Mouse (Mus musculus) lung, embryonic 14.5 days (tissue): Measurements from ENCODE around the gene Vps29. TPM values are rescaled to one million over a fixed set of nuclear protein-coding genes. Genes with fewer than 3 reads are reported as not detected.

ENCODE experiments used
- ATAC-seq: fragments of 200-750 bp; cut with Nextera tagmentation; 2 replicates; pipeline ENCODE4 v1.8.0; 2017; ENCODE audit warnings: mild to moderate bottlenecking, moderate TSS enrichment, moderate library complexity; ENCODE audit not compliant: insufficient read depth
- DNase-seq: peaks from one replicate; pipeline ENCODE4 v3.0.0-alpha.2; 2015
- H3K27ac ChIP-seq: fragments of 300-500 bp; sonication (generic); 2 replicates; pipeline ENCODE4 v1.5.1; 2014; ENCODE audit warnings: low read depth, mild to moderate bottlenecking, moderate library complexity
- H3K27me3 ChIP-seq: fragments of 300-500 bp; sonication (generic); 2 replicates; pipeline ENCODE4 v1.6.1; 2014; ENCODE audit warnings: low read length, control low read depth; ENCODE audit not compliant: insufficient read depth
- H3K36me3 ChIP-seq: fragments of 300-500 bp; sonication (generic); 2 replicates; pipeline ENCODE4 v1.6.1; 2014; ENCODE audit warnings: control low read depth; ENCODE audit not compliant: insufficient read depth
- H3K4me1 ChIP-seq: fragments of 300-500 bp; sonication (generic); 2 replicates; pipeline ENCODE4 v1.6.1; 2014; ENCODE audit warnings: antibody characterized with exemption, control low read depth; ENCODE audit not compliant: insufficient read depth
- H3K4me2 ChIP-seq: fragments of 300-500 bp; sonication (generic); 2 replicates; pipeline ENCODE4 v1.6.1; 2014; ENCODE audit warnings: mild to moderate bottlenecking
- H3K4me3 ChIP-seq: fragments of 300-500 bp; sonication (generic); 2 replicates; pipeline ENCODE4 v1.5.1; 2014; ENCODE audit warnings: low read depth, low read length
- H3K9ac ChIP-seq: fragments of 300-500 bp; sonication (generic); 2 replicates; pipeline ENCODE4 v1.6.1; 2014
- H3K9me3 ChIP-seq: fragments of 300-500 bp; sonication (generic); 2 replicates; pipeline ENCODE4 v1.6.1; 2016; ENCODE audit warnings: low read depth, low read length, control low read depth
- CTCF ChIP-seq: IDR thresholded peaks from 2 replicates; pipeline ENCODE4 v1.5.1; 2016; ENCODE audit warnings: antibody characterized with exemption, low read depth
- WGBS: fragments of 180-500 bp; shearing (Covaris S2); extraction: QIAGEN DNeasy Blood & Tissue Kit; methylation state at CpG from one replicate; pipeline ENCODE4 v1.1.7; 2014; 5-methylcytosine and 5-hydroxymethylcytosine counted together
- polyA plus RNA-seq: library from polyadenylated mRNA; unstranded; fragments of >200 nt; fragmentation: Nextera tagmentation; extraction: Ambion mirVana; gene quantifications from 2 replicates; pipeline ENCODE4 v1.2.1, GENCODE M21; 2014

Vps29 gene
- polyA plus RNA-seq, 1 experiment from 2014 or later: 219 TPM

DNA sequence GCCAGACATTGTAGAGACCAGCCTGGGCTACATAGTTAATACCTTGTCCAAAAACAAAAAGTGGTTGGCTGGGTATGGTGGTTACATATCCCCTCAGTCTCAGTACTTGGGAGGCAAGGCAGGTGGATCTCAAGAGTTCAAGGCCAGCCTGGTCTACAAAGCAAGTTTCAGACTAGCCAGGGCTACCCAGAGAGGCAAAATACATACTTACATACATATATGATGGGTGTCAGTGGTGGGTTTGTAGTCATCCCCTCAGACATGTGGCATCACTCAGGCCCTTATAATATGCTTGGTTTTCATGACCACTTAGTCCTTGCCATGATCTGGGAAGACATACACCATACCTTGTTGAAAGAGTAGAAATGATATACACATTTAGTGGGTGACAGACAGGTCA lies 36.5 kb downstream of the Vps29 start:
- H3K9ac ChIP-seq: no peak overlapping the region
- no peak overlapping the region for H3K4me3 ChIP-seq
- peak; percentile 26; the same call in 1 of the 2 replicates for ATAC-seq

GRCm38 (mm10) chr5:122391178-122391785 lies 37.1 kb downstream of the Vps29 start:
- WGBS: 50% methylated on average over 15 of the region's 16 CpGs
- Histone ChIP-seq H3K4me3 (peak overlapping the region; percentile 85), H3K4me1 (no peaks in the 10 kb centered on the region; the same call in 1 of the 2 replicates), H3K27ac (no peak overlapping the region), H3K9me3 (no peaks in the 10 kb centered on the region), H3K36me3 (no peaks in the 10 kb centered on the region), H3K9ac (no peak overlapping the region), H3K4me2 (peak overlapping the region; percentile 84; the same call in 1 of the 2 replicates), H3K27me3 (no peaks in the 10 kb centered on the region)
- TF ChIP-seq CTCF: no peak
- DNase-seq: no peak
- ATAC-seq: 0 out of 2 replicates have a peak, but pooled peaks have one; percentile 12

More for the DNA sequence above, 36.5 kb downstream of the Vps29 start:
- H3K36me3 ChIP-seq: no peaks in the 10 kb centered on the region
- no peaks in the 10 kb centered on the region; the same call in 1 of the 2 replicates for H3K4me1 ChIP-seq
- H3K9me3 ChIP-seq: no peaks in the 10 kb centered on the region
- no peak overlapping the region for H3K27ac ChIP-seq
- DNase-seq: no peak
- no peak for TF ChIP-seq CTCF
- H3K4me2 ChIP-seq: no peak overlapping the region
- no peaks in the 10 kb centered on the region for H3K27me3 ChIP-seq

- Histone ChIP-seq H3K4me2 (peak within 1 kb of the TSS; percentile 84), H3K9ac (peak within 1 kb of the TSS; percentile 85), H3K27ac (peak within 1 kb of the TSS; percentile 69; the same call in 1 of the 2 replicates), H3K36me3 (peaks cover 4% of the 10 kb centered on the region), H3K4me3 (peak within 1 kb of the TSS; percentile 85), H3K9me3 (no peaks in the 10 kb centered on the region), H3K27me3 (no peaks in the 10 kb centered on the region), H3K4me1 (no peaks in the 10 kb centered on the region; the same call in 1 of the 2 replicates)
- peak; percentile 98 for DNase-seq
- peak; percentile 92 for TF ChIP-seq CTCF
- WGBS: 0% methylated on average over 39 of the region's 39 CpGs
- peak; percentile 83 for ATAC-seq
Measured at GRCm38 (mm10) chr5:122391786-122392180, 37.6 kb downstream of the Vps29 start, which contains the start of gene Arpc3. Gene Arpc3 (plus strand): TSS chr5:122391878.

DNA sequence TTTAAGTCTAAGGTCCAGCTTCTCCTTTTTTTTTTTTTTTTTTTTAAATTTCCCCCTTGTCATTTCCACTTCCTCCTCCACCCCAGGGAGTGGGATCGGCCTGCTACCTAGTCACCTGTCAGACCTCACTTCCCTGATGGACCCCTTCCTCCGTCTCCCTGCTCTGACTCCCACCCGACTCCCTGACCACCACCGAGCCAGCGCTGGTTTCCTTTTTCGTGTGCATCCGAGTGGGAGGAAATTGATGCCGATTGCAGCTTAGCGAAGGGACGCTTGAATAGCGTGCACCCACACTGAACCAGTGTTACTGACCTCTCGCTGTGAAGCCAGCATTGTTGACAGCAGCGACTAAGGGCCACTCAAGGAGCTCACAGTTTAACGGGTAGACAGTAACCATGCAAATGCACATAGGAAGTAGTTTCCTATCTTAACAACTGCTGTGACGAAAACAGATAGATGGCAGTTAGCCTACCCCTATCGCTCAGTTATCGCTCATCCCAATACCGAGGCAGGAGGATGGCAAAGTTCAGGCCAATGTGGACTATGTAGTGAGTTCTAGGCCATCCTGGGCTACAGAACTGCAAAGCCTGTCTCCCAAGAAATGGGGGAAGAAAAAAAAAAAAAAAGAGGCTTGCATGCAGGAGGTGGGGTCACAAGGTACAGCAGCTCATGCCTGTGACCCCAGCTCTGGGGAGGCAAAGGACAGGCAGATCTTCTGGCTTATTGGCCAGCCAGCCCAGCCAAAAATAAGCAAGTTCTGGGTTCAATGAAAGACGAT lies 38.2 kb downstream of the Vps29 start:
- TF ChIP-seq CTCF: no peak
- Histone ChIP-seq H3K4me3 (peak overlapping the region; percentile 85), H3K36me3 (peaks cover 11% of the 10 kb centered on the region), H3K27me3 (no peaks in the 10 kb centered on the region), H3K27ac (peak overlapping the region; percentile 69; the same call in 1 of the 2 replicates), H3K4me1 (no peaks in the 10 kb centered on the region; the same call in 1 of the 2 replicates), H3K9me3 (no peaks in the 10 kb centered on the region), H3K4me2 (peak overlapping the region; percentile 84), H3K9ac (peak overlapping the region; percentile 85)
- DNase-seq (peak; percentile 10), ATAC-seq (peak; percentile 26; the same call in 1 of the 2 replicates)
- 12% methylated on average over 19 of the region's 19 CpGs for WGBS

DNA sequence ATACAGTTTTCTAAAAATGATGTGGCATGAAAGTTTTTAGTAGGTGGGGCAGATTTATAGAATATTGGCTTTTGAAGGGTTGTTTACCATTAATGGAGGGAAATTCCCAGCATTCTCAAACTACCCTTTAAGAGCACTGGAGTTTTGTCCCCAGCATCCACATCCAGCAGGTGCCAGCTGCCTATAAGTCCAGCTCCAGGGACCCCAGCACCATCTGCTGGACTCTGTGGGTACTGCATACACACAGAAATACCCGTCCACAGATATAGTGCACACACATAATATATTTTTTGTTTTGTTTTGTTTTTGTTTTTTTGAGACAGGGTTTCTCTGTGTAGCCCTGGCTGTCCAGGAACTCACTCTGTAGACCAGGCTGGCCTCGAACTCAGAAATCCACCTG lies 39.7 kb downstream of the Vps29 start:
- no peak overlapping the region for H3K27ac ChIP-seq
- no peaks in the 10 kb centered on the region; the same call in 1 of the 2 replicates for H3K4me1 ChIP-seq
- TF ChIP-seq CTCF: peak; percentile 81
- no peaks in the 10 kb centered on the region for H3K27me3 ChIP-seq
- H3K9me3 ChIP-seq: no peaks in the 10 kb centered on the region
- no peak overlapping the region for H3K4me2 ChIP-seq
- no peak overlapping the region for H3K9ac ChIP-seq
- peak; percentile 82 for DNase-seq
- H3K4me3 ChIP-seq: no peak overlapping the region
- no peak for ATAC-seq
- peaks cover 24% of the 10 kb centered on the region for H3K36me3 ChIP-seq
- WGBS: 51% methylated on average over 2 of the region's 2 CpGs

DNA sequence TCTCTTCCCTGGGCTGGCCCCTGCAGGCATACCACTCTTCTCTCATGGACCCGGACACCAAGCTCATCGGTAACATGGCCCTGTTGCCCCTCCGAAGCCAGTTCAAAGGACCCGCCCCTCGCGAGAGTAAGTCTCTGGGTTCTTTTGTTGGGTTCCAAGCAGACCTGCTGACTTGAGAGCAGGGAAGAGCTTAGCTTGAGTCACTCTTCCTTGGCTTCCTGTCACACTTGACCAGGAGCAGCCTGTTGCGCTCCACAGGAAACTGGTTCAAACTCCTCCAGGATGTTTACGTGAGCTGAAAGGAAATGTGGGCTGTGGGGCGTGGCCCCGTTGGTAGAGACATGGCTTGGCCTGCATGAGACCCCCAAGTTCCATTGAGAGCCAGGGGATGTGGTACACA lies 42.6 kb downstream of the Vps29 start:
- Histone ChIP-seq H3K4me2 (peak overlapping the region; percentile 23; the same call in 1 of the 2 replicates), H3K9me3 (no peaks in the 10 kb centered on the region), H3K4me1 (no peaks in the 10 kb centered on the region; the same call in 1 of the 2 replicates), H3K27me3 (no peaks in the 10 kb centered on the region), H3K27ac (peak overlapping the region; percentile 48; the same call in 1 of the 2 replicates), H3K4me3 (no peak overlapping the region), H3K9ac (no peak overlapping the region), H3K36me3 (peaks cover 46% of the 10 kb centered on the region)
- TF ChIP-seq CTCF: no peak
- peak; percentile 67 for DNase-seq
- WGBS: 66% methylated on average over 10 of the region's 10 CpGs
- no peak for ATAC-seq

DNA sequence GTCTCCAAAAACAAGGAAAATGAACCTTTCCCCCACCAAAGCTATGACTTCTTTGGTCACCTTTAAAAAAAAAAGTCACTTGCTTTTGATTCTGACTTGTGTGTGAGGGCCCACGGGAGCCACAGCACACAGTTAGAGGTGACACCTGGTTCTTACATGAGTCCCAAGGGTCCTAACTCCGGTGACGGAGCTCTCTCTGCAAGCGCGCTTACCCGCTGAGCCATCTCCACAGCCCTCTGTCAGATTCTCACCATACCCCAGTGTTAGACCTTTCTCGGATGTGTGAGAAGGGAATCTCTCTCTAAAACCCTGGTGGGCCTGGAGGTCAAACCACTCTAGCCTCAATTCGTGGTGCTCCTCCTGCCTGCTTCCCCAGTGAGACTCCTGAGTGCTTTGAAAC lies 43.3 kb downstream of the Vps29 start:
- WGBS: 89% methylated on average over 8 of the region's 8 CpGs
- H3K9me3 ChIP-seq: no peaks in the 10 kb centered on the region
- H3K36me3 ChIP-seq: peaks cover 53% of the 10 kb centered on the region
- H3K27ac ChIP-seq: no peak overlapping the region
- H3K4me3 ChIP-seq: no peak overlapping the region
- H3K4me2 ChIP-seq: no peak overlapping the region
- no peaks in the 10 kb centered on the region; the same call in 1 of the 2 replicates for H3K4me1 ChIP-seq
- H3K9ac ChIP-seq: no peak overlapping the region
- DNase-seq: no peak
- no peaks in the 10 kb centered on the region for H3K27me3 ChIP-seq
- TF ChIP-seq CTCF: no peak
- no peak for ATAC-seq
